Mouse (Mus musculus) spleen, postnatal 36 days (tissue): ENCODE data around the gene Maml2.

Source experiments
- DNase-seq, 2 experiments: peaks; one replicate each; pipeline ENCODE4 v3.0.0; 2022; ENCODE audit warnings: low spot score in 2 of 2, mixed read lengths in 1 of 2

Maml2 gene

DNA sequence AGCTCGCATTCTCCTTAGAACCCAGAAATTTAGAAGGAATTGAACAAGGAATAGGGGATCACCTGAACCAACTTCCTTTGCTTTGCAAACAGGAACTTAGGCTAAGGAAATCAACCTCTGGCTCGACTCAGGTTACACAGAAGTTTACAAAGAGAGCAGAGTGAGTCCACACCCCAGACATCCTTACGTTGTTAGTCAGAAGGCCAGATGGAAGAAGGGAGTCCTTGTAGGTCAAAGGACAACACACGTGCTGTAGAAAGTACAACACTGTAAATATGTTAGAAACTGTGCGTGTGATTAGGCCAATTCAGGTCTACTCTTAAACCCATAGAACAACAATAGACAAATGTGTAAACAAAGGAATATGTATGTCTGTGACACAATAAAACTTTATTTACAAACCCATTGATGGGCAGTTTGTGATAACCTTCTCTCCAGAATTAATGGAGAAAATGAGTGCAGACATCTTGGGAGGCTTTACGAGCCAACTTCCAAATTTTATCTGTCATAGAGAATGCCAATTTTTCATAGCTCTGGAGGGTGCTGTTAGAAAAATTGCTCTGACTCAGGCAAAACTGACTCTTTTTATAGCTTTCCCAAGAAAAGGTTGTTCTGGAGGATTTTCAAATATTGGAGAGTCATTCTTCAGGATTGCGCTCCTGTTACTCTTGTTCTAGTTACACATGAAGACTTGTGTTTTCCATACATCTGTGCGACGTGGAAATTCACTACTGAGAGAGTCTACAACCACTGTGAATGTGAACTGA, 194.3 kb downstream of the Maml2 start:
- no peak for DNase-seq

DNA sequence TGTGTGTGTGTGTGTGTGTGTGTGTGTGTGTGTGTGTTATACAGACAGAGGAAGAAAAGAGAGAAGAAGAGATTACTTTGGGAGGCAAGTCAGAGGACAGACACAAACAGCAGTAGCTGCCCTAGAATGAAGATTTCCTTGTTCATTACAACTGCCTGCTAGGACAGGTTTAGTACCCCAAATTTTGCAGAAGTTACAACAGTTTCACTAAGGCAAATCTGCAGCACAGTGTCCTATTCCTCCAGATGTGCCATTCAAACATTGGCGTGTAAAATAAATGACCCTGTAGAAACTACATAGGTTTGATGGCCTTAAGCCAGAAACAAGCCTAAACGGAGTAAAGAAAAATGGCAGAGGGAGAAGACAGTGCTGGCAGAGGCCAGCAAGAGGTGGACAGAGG, 195.1 kb downstream of the Maml2 start:
- DNase-seq, result no peak

DNA sequence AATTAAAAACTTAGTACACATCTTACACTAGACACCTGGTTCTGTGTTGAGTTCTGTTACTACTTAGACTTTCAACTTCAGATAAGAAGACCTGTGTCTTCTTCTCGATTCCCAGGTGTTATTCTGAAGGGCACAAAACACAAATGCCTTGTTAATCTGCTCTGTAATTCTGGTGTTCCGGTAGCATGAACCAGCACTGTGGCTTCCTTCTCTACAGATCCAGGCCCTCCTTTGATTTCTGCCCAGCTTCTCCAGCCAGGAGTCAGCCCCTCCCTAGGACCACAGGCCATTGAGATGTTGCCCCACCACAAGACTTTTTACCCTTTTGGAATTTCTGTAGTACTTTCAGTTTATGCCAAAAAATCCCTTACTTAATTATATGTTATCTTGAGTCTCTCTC, 196.0 kb downstream of the Maml2 start:
- DNase-seq, result no peak

DNA sequence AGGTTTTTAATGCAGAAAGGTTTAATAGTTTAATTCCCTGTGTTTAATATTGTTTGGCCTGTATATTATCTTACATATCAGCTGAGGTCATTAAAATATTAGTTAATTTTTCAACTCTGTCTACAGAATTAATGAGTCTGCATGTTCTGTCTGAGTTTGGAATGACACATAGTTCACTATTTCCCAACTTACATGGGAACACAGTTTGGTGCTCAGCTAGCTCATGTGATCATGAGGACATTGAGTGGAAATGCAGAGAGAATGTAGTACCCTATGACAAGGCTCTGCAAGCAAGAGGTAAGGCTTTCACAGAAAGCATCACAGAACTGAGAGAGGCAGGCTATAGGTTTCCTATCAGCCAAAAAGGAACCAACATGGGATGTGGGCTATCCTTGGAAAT, 197.8 kb downstream of the Maml2 start:
- no peak for DNase-seq

DNA sequence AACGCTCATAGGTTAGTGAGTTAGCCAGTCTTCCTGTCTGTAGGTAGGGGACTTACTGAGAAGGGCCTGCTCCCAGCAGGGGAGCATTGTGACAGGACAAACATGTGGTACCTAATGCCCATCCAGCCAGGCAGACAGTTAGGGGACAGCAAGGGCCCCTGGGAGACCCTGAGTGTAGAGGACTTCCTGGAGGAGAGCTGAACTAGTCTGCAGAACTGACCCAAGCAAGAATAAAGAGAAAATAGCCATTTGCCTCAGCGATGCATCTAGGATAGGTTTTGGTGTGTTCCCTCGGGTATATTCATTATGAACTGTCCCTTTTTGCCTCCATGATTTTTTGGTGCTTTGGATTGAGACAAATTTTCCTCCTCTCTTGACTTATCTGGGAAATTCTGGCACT, 199.3 kb downstream of the Maml2 start:
- DNase-seq, result no peak

DNA sequence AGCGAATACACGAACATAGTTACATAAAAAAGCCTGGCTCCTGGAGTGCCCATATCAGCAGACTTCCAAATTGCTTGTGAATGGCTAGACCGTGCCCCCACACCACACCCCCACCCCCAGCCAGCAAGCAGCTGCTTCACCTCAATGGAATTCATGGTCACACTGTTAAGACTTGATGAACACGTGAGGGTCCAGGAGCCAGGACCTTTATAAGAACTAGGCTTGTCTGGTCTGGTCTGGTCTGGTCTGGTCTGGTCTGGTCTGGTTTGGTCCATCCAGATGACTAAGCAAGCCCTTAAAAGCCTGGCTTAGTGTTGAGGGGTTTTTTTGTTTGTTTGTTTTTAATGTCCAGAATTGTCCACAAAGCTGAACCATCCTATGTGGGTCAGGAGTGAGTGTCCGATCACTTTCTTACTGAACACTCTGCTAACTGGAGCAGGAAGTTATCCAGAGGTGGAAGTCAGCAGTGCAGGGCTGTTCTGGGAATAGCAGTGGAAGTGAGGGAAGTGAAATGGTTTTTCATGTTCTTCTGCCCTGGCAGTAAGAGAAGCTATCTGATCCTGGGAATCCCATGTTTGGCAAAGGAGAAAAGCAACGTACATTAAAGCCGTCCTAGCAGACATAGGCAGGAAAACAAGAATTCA, 200.1 kb downstream of the Maml2 start:
- DNase-seq, result no peak

DNA sequence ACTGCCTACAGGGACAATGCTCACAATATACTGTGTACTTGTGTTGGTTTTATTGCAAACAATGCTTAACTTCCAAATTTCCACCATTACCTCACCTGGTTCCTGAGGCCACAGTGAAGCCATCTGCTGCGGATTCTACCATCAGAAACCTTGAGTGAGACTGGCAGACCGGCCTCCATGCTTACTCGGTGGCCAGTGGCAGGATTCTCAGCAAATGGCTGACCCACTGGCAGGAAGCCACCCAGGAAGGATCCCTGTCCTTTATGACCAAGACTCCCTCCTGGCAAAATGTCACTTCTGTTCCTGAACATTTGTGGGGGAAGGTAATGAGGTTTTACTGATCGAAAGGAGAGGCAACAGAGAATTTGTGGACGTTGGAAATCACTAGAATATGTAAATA, 202.3 kb downstream of the Maml2 start:
- DNase-seq, result no peak

DNA sequence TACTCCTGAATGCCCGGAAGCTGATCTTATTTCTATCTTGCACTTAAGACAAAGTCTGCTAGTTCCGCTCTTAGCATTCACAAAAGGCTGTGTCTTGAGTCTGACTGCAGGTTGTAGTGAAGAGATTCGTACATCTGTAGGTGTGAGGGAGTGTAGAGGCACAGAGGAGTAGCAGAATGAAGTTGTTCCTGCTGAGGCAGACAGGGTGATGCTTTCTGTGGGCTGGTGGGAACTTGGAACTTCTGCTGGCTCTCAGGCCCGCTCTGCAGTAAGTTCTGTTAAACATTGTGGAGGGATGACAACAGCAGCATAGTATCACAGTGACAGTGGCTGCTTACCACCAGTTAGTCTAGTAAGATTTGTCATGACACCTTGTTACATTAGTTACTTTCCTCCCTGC, 207.3 kb downstream of the Maml2 start:
- no peak for DNase-seq

DNA sequence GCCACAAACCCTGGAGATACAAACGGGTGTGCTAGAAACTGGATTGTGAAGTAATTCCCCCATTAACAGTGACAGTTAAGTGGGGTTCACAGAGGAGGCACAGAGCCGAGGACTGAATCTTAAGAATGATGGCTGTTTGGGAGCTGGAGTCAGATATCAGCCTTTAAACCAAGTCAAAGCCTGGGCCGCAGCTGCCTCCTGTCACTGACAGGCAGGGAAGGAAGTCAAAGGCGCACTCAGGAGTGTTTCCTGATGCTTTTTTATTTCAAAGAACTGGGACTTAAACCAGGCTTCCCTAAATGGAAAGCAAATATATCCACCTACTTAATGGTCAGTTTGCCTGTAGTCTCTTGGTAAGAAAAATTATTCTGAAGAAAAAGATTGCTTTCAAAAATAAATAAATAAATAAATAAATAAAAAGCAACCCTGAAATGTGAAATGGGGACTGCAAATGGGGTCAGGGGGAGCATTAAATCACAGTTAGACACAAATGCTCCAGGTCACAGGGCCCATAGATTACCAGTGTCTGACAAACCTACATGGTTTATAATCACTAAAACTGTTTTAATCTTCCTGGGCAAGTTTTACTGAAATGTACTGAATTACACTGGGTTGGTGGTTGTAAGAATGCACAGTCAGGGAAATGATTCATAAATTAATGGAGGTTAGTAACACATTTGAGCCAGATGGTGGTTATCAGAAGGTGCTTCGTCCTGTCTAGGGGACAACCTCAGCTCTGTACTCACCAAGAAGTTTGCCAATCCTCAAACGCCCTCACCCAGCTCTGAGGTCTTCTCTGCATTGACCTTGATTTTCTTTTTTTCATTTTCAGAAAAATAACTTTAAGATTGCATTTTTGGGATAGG, 209.4 kb downstream of the Maml2 start:
- no peak for DNase-seq

DNA sequence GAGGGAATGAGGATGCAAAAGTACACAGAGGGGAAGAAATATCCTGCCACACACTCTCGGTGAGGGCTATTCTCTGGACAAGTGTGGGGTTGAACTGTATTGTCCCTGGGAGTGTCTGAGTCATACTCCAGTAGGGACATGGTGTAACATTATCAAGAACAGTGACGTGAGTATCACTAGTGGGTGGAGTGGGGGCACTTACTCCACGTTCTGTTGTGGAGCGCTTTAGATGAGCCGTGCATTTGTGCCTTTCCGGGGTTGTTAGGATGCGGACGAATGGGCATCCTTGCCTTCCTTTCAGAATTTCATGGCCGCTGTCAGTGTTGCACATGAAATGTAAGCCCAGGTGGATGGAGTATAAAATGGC, 210.0 kb downstream of the Maml2 start:
- DNase-seq, result no peak

DNA sequence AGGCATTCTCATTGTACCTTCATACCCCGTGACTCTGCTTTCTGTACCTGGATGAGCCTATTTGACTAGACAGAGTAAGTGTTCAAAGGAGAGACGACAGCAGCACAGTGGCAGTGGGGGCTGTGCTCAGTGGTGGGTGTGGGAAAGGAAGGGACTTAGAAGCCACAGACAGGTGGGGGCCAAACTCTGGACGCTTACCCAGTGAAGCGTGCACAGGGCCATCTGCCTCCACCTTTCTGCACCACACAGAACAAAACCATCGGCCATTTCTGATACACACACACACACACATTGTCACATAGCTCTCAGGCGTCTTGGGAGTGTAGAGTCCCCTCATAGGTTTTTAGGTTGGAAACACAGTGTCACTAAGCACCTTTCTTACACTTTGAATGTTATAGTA, 212.0 kb downstream of the Maml2 start:
- peak; percentile 72 to 74 for DNase-seq

DNA sequence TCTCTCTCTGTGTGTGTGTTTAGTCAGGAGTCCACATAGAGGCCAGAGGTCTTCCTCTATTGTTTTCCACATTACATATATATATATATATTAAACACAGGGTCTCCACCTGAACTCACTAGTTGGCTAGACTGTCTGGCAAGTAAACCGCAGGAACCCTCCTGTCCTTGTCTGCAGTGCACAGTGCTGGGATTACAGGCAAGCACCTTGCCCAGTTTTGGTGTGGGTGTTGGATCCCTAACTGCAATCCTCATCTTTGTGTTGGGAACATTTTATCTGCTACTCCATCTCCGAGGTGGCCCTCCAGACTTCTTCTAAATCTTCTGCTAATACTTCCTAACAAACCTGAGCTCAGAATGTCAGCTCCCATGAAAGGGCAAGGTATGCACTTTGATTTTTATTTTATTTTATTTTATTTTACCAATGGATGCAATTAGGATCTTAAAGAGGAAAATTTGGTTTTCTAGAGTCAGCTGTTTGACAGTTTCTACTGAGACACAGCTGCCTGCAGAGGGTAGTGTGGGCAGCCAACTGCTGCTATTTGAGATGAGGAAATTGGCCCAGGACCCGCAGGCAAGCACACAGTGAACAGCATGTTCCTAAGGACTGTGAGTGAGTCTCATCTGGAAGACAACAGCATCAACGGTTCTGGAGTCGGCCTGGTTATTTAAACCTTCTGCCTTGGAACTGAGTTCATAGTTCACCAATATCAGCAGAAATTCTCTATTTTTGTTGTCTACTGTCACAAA, 213.0 kb downstream of the Maml2 start:
- DNase-seq, result peak; percentile 45

DNA sequence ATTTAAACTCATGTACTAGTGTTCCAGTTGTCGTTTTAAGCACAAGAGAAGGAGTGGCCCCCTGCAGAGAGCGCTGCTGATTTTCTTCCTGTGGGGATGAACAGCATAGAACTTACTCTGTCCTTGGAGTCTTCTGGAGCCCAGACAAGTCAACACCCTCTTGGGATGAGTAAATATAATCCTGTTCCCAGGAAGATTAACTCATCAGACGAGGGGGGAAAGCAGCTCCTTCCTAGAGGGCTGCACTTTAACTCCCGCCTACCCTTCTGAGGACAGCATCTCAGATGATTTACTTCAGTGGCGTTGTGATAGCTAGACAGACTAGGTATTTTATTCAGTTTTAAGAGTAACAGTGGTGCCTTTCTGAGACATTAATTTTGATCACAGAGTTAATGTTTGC, 215.4 kb downstream of the Maml2 start:
- DNase-seq, result no peak

DNA sequence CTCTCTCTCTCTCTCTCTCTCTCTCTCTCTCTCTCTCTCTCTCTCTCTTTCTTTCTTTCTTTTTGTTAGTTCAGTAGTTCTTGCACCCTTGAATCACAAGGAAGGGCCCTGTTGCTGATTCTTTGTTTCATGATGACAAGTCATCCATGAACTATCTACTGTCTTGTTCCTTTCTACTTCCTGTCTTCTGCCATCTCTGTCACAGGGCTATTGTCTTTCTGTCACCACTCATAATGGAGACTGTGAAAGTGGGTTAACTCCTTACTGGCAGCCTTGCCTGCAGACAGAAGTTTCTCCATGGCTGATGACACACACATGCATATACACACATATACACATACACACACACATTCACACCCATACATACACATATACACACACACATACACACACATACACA, 216.7 kb downstream of the Maml2 start:
- no peak for DNase-seq

DNA sequence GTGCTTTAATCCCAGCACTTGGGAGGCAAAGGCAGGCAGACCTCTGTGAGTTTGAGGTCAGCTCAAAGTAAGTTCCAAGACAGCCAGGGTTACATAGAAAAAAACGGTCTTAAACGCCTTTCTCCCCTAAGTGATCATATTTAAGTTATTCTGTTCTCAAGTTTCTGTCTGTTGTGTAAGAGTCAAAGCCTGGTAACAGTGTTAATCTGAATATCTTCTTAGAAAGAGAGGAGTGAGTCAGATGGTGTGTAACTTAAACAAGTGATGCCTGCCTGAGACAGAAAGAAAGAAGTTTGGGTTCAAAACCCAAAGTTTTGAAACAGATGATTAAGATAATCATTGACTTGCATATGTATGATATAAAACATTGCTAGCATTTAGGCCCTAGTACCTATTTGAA, 218.2 kb downstream of the Maml2 start:
- DNase-seq, result no peak

DNA sequence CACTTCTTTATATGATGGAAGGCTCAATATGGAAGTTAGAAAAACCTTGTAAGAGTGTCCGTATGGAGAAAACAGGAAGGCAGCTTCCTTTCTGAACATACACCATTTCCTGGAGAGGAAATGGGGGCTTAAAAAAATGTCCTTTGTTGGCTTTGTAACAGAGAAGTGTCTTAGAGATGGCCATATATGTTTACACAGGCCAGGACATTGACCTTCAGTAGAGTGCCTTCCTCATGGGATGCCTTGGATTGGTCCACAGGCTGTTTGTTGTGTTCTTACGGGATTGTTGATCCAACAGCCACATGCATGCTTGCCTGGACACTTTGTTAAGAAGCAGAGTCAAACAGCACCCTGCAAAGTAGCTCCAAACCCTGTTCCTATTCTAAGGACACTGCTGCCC, 220.3 kb downstream of the Maml2 start:
- no peak for DNase-seq

DNA sequence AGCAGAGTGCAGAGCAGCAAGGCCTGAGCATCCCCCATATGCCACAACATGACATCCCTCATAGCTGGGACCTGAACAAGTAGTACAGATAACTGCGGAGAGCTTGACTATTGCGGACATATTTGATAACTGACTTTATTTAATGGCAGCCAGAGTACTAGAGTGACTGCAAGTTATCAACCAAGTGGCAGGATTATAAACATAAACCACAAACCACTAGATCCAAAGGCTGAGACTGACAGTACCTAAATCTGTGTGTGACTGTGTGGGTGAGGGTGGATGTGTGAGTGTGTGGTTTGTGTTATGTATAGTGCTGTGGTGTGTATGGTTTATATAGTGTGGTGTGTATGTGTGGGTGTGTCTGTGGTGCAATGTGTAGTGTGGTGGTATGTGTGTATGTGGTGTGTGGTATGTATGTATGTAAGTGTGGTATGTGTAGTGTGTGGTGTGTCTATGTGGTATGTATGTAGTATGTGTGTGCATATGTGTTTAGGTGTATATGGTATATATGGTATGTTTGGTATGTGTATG, 220.7 kb downstream of the Maml2 start:
- no peak for DNase-seq

DNA sequence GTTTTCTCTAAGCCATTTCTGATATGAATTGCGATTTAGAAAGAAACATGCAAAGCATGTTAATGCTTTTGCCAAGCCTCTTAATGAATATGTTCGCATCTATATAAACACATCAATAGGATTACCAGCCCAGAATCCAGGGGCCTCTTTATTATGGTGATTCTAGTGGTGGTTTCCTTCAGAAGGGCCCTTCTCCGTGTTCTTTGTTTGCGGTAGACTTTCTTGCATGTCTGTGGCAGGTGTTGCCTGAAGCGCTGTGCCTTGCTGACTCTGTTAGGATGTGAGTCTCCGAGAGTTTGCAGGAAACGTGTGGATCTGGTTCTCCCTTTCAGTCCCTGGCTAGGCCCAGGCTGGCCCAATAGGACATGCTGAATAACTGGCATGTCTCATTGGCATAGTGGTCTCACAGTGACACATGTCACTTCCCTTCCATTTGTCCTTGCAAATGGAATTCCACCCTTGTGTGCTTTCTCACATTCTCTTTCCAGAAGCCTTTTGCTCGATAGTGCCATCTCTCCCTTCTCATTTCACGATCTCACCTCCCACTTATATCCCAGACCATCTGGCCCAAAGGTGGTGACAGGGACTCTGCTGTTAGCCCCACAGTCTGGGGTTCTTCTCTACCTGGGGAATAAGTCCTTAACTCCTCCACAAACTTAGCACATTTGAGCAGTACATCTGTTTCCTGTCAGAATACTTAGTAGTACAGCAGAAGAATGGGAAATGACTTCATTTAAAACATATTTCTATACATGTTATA, 224.5 kb downstream of the Maml2 start:
- no peak for DNase-seq

DNA sequence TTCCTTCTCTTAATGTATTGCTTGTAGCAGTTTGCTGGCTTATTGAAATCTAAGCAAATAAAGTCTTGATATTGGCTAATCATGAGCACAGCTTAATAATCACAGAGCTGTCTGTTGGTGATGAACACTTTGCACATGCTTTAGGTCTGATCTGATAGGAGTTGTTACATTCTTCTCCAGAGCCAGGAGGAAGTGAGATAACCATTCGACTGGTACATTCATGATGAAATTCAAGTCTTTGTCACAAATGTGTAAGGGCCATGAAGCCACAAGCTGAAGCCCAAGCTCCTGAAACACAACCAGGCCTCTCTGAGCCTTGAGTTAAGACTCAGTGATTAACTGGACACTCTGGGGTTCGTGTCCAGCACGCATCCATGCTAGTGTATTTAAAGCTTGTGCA, 225.3 kb downstream of the Maml2 start:
- DNase-seq, result peak in 1 of 2 experiments; percentile 18

DNA sequence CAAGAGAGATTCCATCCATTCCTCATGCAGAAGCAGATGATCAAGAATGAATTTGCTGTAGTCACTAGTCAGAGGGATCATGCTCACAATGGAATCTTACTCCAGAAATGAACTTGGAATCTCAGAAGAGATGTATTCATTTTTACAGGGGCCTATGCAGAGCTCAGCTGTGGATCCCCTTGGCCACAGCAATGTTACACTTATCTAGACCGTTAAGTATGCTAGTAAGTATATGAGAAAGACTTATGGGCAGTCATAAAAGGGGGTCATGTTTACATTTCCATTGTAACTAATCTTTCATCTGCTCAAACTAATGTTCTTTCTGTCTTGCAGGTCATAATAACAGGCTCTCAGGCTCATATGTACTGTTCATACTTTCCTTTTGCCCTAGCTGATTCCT, 227.3 kb downstream of the Maml2 start:
- DNase-seq, result no peak
